Mouse (Mus musculus): ENCODE measurements around the gene Srxn1.
"Not testable (repeated sequence)": the region's sequence is repeated elsewhere in the genome, so short reads cannot be mapped to it uniquely, and the experiment has no call there.

Srxn1 gene

GRCm38 (mm10) chr2:152105318-152106224 is at the start of gene Srxn1:
Gene Srxn1 (plus strand): TSS chr2:152105516.
- in situ Hi-C loops (cut with MboI, MseI): loop anchor here (5.0 kb wide), 2 partner anchors 92 to 262 kb away; no protein-coding TSS in a partner anchor

DNA sequence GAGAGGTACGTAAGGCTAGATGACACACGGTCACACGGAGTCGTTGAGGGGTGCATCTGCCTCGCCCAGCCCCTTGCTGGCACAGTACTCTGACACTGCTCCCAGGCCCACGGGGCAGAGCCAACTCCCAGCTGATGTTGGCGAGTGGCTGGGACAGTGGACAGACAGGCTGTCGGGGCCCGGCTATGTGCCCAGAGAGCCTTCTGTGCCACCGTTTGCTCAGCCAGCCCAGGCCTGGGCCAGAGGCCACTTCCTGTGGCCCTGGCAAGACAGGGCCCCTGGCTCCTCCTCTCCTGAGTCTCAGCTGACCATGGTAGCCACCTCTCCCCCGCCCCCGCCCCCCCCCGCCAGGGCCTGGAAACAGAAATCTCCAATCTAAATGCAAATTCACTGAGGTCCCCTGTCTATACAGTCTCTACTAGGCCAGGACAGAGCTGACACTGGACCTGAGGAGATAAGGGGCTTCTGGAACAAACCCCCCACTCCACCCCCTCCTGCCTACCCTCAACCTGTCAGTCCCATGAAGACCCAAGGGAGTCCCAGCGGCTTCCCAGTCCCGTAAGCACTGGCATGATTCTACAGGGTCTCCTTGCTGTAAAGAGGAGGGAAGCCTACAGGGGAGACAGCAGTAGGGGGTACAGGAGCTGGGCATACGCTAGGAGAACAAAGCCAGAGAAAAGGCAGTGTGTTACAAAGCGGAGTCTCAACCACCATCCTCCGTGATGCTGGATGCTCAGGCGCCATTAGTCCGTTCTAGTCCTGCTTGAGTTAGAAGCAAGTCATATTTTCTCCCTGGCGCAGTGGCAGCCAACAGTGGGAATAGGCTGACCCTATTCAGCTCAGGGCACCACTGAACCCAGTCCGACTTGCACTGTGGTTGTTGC is 48.7 kb upstream of the Srxn1 start:
- in situ Hi-C loops (cut with MboI, MseI): no loop called here

- in situ Hi-C loops (cut with MboI, MseI): no loop called here
Measured at GRCm38 (mm10) chr2:152057252-152057563, 48.1 kb upstream of the Srxn1 start.

DNA sequence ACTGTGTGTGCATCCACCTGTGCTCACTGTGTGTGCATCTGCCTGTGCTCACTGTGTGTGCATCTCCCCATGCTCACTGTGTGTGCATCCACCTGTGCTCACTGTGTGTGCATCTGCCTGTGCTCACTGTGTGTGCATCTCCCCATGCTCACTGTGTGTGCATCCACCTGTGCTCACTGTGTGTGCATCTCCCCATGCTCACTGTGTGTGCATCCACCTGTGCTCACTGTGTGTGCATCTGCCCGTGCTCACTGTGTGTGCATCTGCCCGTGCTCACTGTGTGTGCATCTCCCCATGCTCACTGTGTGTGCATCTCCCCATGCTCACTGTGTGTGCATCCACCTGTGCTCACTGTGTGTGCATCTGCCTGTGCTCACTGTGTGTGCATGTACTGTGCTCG is 42.5 kb upstream of the Srxn1 start:
- in situ Hi-C loops (cut with MboI, MseI): not testable (repeated sequence)

- in situ Hi-C loops (cut with MboI, MseI): no loop called here
Measured at GRCm38 (mm10) chr2:152068660-152069433, 36.5 kb upstream of the Srxn1 start.

GRCm38 (mm10) chr2:152069434-152069786 is 35.9 kb upstream of the Srxn1 start:
- in situ Hi-C loops (cut with MboI, MseI): no loop called here

- in situ Hi-C loops (cut with MboI, MseI): no loop called here
Measured at GRCm38 (mm10) chr2:152069941-152070340, 35.4 kb upstream of the Srxn1 start.

GRCm38 (mm10) chr2:152074521-152074920 is 30.8 kb upstream of the Srxn1 start:
- in situ Hi-C loops (cut with MboI, MseI): no loop called here

DNA sequence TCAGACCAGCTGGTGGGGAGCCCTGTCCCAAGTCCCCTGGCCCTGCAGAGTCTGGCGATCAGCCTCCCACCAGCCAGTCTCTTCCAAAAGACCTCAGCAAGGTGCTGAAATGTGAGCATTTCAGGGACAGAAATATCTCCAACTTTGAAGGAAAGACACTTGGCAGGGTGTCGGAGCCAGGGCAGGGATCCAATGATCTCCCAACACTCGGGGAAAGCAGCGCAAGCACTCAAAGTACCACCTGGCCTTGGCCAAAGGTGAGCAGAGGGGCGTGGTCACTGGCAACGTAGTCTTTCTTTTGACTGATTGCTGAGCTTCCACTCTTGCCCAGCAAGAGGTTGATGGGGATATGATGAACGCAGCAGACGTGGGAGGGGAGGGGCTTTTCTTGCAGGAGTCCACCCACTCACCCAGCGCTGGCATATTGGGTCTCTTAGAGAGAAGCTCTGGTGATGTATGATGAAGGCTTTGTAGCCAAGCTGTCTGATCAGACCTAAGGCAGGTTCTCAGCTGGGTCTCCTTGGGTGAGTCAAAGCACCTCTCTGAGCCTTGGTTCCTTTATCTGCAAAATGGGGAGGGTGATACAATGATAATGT is 29.9 kb upstream of the Srxn1 start:
- in situ Hi-C loops (cut with MboI, MseI): no loop called here

DNA sequence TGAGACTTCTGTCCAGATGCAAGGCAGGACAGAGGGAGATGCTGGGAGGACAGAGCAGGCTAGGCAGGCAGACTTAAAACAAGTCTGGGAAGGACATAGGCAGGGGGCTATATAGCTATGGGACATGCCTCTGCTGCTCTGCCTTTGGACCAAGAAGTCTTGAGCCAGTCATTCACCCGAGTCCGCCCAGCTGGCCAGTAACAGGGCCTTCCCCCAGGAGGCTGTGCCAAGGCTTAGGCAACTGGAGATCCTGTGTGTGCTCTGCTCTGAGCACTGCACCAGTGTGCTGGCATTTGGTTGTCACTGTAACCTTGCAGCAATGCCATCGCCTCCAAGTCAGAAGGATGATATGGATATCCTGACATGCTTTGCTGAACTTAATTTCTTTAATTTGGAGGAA is 28.0 kb upstream of the Srxn1 start:
- in situ Hi-C loops (cut with MboI, MseI): no loop called here

DNA sequence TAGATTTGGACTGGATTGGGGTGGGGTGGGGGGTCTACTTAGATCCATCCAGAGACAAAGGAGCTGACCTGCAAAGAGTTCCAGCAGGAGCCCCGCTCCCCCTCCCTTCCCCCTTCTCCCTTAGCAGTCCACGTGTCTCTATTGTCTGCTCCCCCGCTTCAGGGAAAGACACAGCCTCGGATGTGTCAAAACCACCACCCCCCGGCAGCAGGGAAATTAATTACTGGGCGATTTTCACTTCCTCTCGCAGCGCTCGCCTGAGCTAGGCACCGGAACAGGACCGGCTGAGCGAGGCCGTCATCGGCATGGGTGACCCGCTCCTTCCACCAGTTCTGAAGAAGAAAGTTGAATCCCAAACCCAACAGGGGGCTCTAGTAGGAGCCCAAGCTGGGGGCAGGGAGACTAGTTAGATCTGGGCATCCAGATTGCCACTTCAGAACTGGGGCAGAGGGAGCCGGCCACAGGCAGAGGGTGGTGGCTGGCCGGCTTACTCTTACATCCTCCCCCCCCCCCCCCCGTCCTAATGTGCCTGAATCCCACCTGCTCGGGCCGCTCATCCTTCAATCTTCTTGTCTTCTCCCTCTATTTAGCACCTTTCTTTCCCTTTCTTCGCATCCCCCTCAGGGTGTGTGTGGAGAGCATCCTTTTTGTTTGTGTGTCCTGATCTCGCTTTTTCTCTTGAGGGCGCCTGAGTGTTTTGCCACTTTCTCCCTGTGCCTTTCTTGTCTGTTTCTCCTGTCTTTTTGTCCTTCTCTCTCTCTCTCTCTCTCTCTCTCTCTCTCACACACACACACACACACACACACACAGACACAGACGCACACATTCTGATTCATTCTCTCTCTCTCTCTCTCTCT is 24.4 kb upstream of the Srxn1 start, which contains the start of gene Scrt2:
Gene Scrt2, plus strand, starts transcription at position 845 of the 857 bp plus-strand sequence.
- in situ Hi-C loops (cut with MboI, MseI): no loop called here

- in situ Hi-C loops (cut with MboI, MseI): no loop called here
Measured at GRCm38 (mm10) chr2:152081641-152082448, 23.5 kb upstream of the Srxn1 start.

DNA sequence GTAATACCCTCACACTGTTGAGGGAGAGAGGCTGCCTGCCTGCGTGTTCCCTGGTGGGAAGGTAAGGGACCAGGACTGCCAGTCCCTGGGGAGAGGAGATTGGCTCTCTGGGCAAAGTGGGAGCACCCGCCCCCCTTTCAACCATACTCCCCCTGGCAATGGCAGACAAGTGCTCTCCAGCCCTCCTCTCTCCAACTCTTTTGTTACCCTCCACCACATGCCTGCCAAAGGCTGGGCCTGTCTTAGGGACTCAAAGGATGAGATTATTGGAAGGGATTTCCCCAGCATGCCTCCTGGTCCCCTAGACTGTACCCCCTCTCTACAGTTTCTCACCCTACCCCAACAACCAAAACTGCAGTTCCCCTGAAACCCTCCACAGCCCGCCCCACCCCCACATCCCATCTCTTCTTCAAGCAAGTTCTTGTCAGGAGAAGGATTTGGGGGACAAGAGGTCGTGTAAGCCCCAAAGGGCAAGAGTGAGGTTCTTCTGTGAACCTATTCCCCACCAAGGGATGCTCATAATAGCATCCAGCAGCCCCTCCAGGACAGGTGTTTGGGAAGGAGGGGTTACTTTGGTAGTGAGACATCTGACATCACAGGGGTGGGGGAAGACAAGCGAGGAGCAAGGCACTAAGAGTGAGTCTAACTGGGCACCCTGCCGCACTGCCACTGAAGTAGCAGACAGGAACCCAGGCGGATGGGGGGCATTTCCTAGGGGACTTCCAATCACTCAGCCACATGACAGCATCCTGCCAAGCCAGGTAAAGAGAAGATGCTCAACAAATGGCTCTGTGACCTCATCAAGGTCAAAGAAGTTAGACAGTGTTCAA is 22.6 kb upstream of the Srxn1 start:
- in situ Hi-C loops (cut with MboI, MseI): no loop called here

DNA sequence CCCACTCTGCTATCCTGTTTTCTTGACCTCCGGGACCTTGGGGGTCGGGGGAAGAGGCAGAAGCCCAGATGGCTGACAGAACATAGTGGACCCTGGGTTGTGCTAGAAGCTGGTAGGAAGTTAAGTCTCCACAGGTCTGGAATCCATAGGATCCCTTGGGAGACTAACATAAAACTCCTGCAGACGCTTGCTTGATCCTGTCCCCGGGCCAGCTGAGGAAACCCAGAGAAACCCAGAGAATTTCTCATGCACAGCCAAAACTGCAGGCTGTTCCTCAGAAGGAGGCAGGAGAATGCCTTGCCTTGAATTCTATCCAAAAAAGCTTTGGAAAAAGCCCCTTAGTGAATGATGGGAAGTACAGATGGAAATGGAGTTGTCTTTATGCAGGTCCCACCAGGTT is 21.9 kb upstream of the Srxn1 start:
- in situ Hi-C loops (cut with MboI, MseI): no loop called here

GRCm38 (mm10) chr2:152084298-152084697 is 21.0 kb upstream of the Srxn1 start:
- in situ Hi-C loops (cut with MboI, MseI): no loop called here

DNA sequence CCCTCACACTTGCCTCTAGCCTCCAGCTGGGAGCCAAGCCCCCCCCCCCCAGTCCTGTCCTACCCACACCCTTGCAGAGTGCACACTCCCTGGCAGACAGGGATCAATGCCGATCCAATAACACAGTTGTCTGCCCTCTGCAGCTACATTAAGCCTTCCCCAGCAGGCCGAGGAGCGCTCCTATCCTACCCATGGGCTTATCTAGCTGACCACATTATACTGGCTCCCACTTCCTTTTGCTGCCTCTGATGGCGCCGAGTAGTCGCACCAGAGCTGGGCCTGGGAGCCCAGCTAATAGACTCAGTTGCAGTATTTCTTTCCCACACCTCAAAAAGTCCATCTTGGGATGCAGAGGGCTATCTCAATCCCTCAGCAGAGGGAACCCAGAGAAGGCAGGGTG is 19.9 kb upstream of the Srxn1 start:
- in situ Hi-C loops (cut with MboI, MseI): no loop called here

GRCm38 (mm10) chr2:152086451-152086850 is 18.9 kb upstream of the Srxn1 start:
- in situ Hi-C loops (cut with MboI, MseI): no loop called here

DNA sequence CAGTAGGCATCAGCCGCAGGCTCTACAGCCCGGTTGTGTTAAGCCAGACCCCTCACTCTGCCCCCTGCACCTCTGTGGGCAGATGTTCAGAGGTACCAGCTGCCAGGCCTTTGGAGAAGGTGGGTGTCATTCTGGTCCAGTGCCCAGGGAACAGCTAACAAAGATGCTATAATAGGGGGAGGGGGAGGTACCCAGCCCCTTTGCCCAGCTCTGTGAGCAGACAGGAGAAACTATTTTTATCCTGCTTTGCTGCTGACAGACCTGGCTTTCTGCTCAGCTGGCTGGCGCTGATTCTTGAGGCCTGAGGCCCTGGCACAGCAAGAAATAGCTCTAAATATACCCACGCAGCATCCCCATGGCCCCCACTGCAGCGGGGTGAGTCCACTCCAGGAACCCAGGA is 18.2 kb upstream of the Srxn1 start:
- in situ Hi-C loops (cut with MboI, MseI): no loop called here

DNA sequence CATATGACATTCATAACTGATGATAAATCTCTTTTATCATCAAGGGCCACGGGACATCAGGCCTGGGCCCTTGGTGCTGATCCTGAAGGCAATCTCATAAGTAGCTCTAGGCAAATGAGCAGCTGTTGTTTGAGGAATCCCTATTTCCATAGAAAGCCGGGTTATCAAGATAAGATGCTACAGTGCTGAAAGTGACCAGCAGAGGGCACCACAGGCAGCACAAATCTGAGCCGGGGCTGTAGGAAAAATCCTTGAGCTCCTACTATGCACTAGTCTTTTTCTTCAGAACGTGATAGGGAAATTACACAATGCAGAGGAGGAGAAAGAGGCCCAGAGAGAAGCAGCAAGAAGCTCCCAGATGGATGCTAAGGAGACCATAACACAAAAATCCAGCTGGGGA is 16.2 kb upstream of the Srxn1 start:
- in situ Hi-C loops (cut with MboI, MseI): no loop called here
